Mouse (Mus musculus) stomach, adult 2 months (tissue): Measurements from ENCODE around the gene Zfp804b. TPM values are rescaled to one million over a fixed set of nuclear protein-coding genes. Genes with fewer than 3 reads are reported as not detected.

Experiments used
- polyA plus RNA-seq: library from polyadenylated mRNA; depleted of rRNA; stranded (reverse); fragments of >200 nt; gene quantifications from 2 replicates; pipeline ENCODE4 v1.2.3, GENCODE M21; 2012; rRNA removed

The Zfp804b gene
- polyA plus RNA-seq: not detected in 2 replicates

DNA sequence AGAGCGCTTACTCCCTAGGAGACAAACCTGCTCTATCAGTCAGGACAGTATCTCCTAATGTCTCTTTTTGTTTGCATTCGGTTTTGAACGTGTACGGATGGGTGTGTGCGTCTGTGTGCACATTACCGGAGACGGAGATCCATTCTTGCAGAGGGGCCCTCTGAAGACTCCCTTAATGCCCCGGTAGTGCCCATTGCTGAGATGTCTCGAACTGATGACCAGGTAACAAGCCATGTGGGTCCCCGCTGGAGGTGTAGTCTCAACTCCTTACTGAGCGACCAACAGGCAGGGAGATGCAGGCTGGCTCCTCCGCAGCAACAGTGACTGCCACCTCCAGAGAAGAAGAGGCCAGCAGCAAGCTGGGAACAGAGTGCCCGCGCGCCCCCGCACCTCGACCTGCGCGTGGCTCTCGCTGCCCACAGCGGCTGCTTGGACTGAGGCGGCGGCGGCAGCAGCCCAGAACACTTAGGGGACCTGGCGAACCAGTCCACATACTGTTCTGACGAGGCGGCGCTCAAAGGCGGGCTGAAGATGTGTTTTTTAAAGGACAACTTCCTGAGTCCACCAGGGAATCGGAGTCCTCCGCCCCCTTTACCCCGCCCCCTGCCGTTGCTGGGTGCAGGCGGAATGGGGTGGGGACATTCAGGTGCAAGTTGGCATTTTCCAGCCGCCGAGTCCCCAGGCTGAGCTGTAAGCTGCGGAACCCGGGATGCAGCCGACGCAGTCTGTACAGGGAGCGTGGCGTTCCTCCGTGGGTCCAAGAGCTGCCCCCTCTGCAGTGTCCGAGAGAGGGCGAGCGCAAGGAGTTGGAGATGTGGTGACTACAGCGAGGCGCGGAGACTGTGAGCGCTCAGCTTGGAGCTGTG lies at the start of gene Zfp804b:
Zfp804b (minus strand) TSS at position 612 of the 866 bp plus-strand sequence.

DNA sequence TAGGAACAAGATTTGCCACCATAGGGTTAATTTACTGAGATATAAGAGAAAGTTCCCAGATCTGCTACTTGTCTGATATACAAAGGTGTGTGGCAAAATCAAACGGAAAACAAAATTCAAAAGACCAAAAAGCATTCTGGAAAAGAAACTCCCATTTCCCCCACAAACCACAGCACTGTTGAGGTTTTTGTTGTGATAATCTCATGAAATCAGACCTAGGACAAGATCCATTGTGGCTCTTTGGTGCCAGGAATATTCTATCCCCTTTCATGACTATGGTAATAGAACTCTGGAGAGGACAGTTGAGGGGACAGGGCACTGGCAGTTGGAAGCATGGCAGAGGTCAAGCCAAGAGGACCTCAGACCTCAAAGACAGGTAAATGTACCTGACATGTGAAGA lies 40.7 kb downstream of the Zfp804b start, which contains the start of gene Tex47:
Tex47 (plus strand) TSS at position 301 of the 400 bp plus-strand sequence.

Other genes starting within 250 kb of the Zfp804b start
- not detected in 2 replicates for gene Tex47, start 40.6 kb downstream of the Zfp804b start, polyA plus RNA-seq